Mouse (Mus musculus) intestine, embryonic 14.5 days (tissue): Measurements from ENCODE around the gene Tmed4. TPM values are rescaled to one million over a fixed set of nuclear protein-coding genes. Genes with fewer than 3 reads are reported as not detected.

Experiments
- ATAC-seq: fragments of 200-750 bp; cut with Nextera tagmentation; replicated peaks from 2 replicates; pipeline ENCODE4 v1.8.0; 2017; ENCODE audit warnings: low read depth, moderate number of reproducible peaks, moderate TSS enrichment, moderate library complexity; ENCODE audit not compliant: low FRiP score, low TSS enrichment
- DNase-seq: peaks from one replicate; pipeline ENCODE4 v3.0.0-alpha.2; 2018; ENCODE audit warnings: low spot score
- H3K27ac ChIP-seq: fragments of 300-500 bp; sonication (generic); 2 replicates; pipeline ENCODE4 v1.5.1; 2014; ENCODE audit warnings: low read depth, mild to moderate bottlenecking, control low read depth
- H3K27me3 ChIP-seq: fragments of 300-500 bp; sonication (generic); replicated peaks from 2 replicates; pipeline ENCODE4 v1.6.1; 2014; ENCODE audit warnings: low read length, control low read depth; ENCODE audit not compliant: control insufficient read depth, insufficient read depth
- H3K36me3 ChIP-seq: fragments of 300-500 bp; sonication (generic); 2 replicates; pipeline ENCODE4 v1.6.1; 2014; ENCODE audit warnings: low read length, control low read depth; ENCODE audit not compliant: control insufficient read depth, insufficient read depth
- H3K4me1 ChIP-seq: fragments of 300-500 bp; sonication (generic); replicated peaks from 2 replicates; pipeline ENCODE4 v1.6.1; 2014; ENCODE audit warnings: low read length, control low read depth, mixed read lengths; ENCODE audit not compliant: control insufficient read depth, insufficient read depth
- H3K4me2 ChIP-seq: fragments of 300-500 bp; sonication (generic); 2 replicates; pipeline ENCODE4 v1.6.1; 2014; ENCODE audit warnings: low read length
- H3K4me3 ChIP-seq: fragments of 300-500 bp; sonication (generic); 2 replicates; pipeline ENCODE4 v1.5.1; 2014; ENCODE audit warnings: low read depth, low read length, control low read depth, mixed read lengths
- H3K9ac ChIP-seq: fragments of 300-500 bp; sonication (generic); 2 replicates; pipeline ENCODE4 v1.6.1; 2014; ENCODE audit warnings: mild to moderate bottlenecking, low read length
- H3K9me3 ChIP-seq: fragments of 300-500 bp; sonication (generic); 2 replicates; pipeline ENCODE4 v1.6.1; 2016; ENCODE audit warnings: low read length, control low read depth; ENCODE audit not compliant: control insufficient read depth
- WGBS: fragments of 180-500 bp; shearing (Covaris S2); extraction: QIAGEN DNeasy Blood & Tissue Kit; methylation state at CpG from one replicate; pipeline ENCODE4 v1.1.7; 2014; 5-methylcytosine and 5-hydroxymethylcytosine counted together
- polyA plus RNA-seq: library from polyadenylated mRNA; unstranded; fragments of >200 nt; fragmentation: Nextera tagmentation; extraction: Ambion mirVana; gene quantifications from 2 replicates; pipeline ENCODE4 v1.2.1, GENCODE M21; 2014

The Tmed4 gene
- polyA plus RNA-seq, 1 experiment from 2014 or later, result 113 TPM

DNA sequence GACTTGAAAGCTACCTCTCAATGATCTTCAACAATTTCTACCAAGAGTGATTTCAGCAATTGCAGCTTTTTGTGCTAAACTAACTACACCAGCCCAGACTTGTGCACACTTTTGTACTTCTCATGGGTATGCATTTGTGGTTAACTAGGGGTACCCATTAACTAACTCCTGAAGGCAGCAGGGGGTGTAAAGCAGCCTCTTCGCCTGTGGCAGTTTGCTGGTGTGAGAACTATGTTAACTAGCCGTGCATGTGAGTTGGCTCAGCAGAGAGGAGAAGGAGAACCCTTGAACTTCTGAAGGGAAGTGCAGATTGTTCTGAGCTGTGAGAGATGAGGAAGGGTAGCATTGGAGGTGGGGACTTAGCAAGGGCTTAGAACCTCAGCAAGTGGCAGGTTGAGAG lies 28.1 kb upstream of the Tmed4 start:
- DNase-seq (no peak), ATAC-seq (no peak)
- Histone ChIP-seq H3K4me3 (no peak overlapping the region), H3K4me1 (no peaks in the 10 kb centered on the region), H3K4me2 (no peak overlapping the region), H3K27me3 (no peaks in the 10 kb centered on the region), H3K36me3 (peaks cover 54% of the 10 kb centered on the region), H3K9me3 (no peaks in the 10 kb centered on the region), H3K27ac (no peak overlapping the region), H3K9ac (no peak overlapping the region)
- 84% methylated on average over 2 of the region's 2 CpGs for WGBS

DNA sequence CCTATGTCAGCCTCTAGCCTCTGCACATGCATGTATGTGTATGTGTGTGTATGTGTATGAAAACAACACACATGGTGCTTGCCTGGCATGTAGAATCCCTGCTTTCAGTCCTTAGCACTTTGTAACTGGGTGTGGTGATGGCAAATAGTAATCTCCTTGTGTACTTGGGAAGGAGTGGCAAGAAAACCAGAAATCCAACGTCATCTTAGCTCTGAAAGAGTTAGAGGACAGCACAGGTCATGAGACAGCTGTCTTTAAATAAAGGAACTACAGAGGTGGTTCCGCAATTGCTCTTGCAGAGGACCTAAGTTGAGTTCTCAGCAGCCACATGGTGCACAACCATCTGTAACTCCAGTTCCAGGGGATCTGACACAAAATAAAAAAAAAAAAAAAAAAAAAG lies 24.8 kb upstream of the Tmed4 start:
- WGBS, result 68% methylated on average over 2 of the region's 2 CpGs
- H3K9me3 ChIP-seq, result no peaks in the 10 kb centered on the region
- ATAC-seq (no peak), DNase-seq (no peak)
- no peak overlapping the region for H3K27ac ChIP-seq
- no peak overlapping the region for H3K4me3 ChIP-seq
- H3K9ac ChIP-seq, result no peak overlapping the region
- H3K4me1 ChIP-seq, result no peaks in the 10 kb centered on the region
- H3K36me3 ChIP-seq, result peaks cover 48% of the 10 kb centered on the region
- no peaks in the 10 kb centered on the region for H3K27me3 ChIP-seq
- no peak overlapping the region for H3K4me2 ChIP-seq

DNA sequence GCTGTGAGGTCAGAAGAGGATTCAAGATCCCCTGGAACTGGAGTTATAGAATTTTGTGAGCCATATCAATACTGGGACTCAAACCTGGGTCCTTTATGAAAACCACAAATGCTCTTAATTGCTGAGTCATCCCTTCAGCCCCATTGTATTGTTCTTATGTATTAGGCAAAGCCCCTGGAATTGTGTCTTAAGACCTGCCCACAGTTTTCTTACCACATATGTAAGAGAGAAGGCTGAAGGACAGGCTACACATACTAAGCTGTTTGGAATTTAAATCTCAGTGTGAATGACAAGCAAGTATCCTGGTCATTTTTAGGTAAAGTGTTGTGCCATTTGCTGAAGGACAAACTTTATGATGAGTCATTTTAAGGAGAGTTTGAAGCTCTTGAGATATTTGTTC lies 21.4 kb upstream of the Tmed4 start:
- Histone ChIP-seq H3K9ac (no peak overlapping the region), H3K4me1 (peaks cover 6% of the 10 kb centered on the region; the same call in 1 of the 2 replicates), H3K36me3 (peaks cover 33% of the 10 kb centered on the region), H3K27ac (no peak overlapping the region), H3K4me2 (no peak overlapping the region), H3K27me3 (no peaks in the 10 kb centered on the region), H3K4me3 (no peak overlapping the region), H3K9me3 (no peaks in the 10 kb centered on the region)
- no peak for DNase-seq
- no peak for ATAC-seq

DNA sequence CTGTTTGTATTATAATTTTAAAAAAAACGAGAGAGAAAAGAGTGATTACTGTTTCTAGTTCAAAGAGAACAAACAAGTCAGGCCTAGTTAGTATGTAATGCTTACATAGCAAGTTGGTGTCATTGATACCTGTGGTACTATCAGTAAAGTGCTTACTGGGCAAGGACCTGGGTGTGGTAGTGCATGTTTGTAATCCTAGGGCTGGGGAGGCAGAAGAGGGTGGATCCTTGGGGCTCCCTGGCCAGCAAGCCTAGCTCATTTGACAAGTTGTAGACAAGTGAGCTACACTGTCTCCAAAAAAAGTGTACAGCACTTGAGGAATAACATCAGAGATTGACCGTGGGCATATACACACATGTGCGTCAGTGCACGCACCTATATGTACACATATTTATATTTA lies 20.0 kb upstream of the Tmed4 start:
- no peak overlapping the region for H3K4me3 ChIP-seq
- H3K9me3 ChIP-seq, result no peaks in the 10 kb centered on the region
- WGBS, result 92% methylated on average over 4 of the region's 4 CpGs
- no peak for DNase-seq
- no peak for ATAC-seq
- no peak overlapping the region for H3K9ac ChIP-seq
- H3K36me3 ChIP-seq, result peaks cover 28% of the 10 kb centered on the region
- H3K4me2 ChIP-seq, result no peak overlapping the region
- H3K27ac ChIP-seq, result no peak overlapping the region
- H3K27me3 ChIP-seq, result no peaks in the 10 kb centered on the region
- H3K4me1 ChIP-seq, result peaks cover 6% of the 10 kb centered on the region; the same call in 1 of the 2 replicates

DNA sequence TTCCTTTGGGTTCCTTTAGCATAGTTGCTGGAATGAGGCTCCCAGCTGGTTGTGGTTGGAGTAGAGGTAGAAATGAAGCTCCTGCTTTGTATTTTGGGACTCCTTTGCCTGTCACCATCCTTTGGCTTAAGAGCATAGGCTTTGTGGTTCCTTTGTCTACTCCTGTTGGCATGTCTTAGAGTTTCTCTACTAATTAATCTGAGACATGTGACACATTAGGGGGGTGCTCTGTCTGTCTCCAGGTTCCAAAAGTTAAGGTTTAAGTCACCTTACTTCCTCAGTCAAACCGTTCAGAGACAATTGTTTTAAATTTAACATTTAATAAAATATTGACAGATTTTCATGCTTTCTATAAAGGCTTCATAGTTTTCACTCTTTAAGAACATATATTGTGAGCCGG lies 18.9 kb upstream of the Tmed4 start:
- no peak overlapping the region for H3K4me3 ChIP-seq
- H3K9me3 ChIP-seq, result no peaks in the 10 kb centered on the region
- 92% methylated on average over 2 of the region's 2 CpGs for WGBS
- ATAC-seq (no peak), DNase-seq (no peak)
- H3K36me3 ChIP-seq, result peaks cover 19% of the 10 kb centered on the region
- H3K4me2 ChIP-seq, result no peak overlapping the region
- no peaks in the 10 kb centered on the region for H3K27me3 ChIP-seq
- H3K4me1 ChIP-seq, result peaks cover 6% of the 10 kb centered on the region; the same call in 1 of the 2 replicates
- H3K27ac ChIP-seq, result no peak overlapping the region
- H3K9ac ChIP-seq, result no peak overlapping the region

DNA sequence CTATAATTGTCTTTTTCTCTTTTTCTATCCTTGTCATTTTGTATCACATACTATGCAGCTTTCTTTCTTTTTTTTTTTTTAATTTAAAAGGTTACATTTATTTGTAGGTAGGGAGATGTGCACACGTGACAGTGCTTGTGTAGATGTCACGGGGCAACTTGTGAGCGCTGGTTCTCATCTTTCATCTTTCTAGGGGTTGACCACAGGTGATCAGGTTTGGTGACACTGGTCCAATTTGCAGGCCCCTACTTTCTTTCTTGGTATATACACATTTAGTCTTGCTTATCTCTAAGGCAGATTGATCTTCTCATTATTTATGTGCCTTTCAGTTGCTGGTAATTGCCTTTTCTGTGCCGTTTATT lies 18.3 kb upstream of the Tmed4 start:
- no peaks in the 10 kb centered on the region for H3K9me3 ChIP-seq
- peak overlapping the region; percentile 89; the same call in 1 of the 2 replicates for H3K4me3 ChIP-seq
- no peak for ATAC-seq
- 91% methylated on average over 4 of the region's 4 CpGs for WGBS
- DNase-seq, result no peak
- H3K4me1 ChIP-seq, result peaks cover 6% of the 10 kb centered on the region; the same call in 1 of the 2 replicates
- no peaks in the 10 kb centered on the region for H3K27me3 ChIP-seq
- peak overlapping the region; percentile 62 for H3K4me2 ChIP-seq
- H3K9ac ChIP-seq, result no peak overlapping the region
- H3K27ac ChIP-seq, result no peak overlapping the region
- H3K36me3 ChIP-seq, result peaks cover 12% of the 10 kb centered on the region

DNA sequence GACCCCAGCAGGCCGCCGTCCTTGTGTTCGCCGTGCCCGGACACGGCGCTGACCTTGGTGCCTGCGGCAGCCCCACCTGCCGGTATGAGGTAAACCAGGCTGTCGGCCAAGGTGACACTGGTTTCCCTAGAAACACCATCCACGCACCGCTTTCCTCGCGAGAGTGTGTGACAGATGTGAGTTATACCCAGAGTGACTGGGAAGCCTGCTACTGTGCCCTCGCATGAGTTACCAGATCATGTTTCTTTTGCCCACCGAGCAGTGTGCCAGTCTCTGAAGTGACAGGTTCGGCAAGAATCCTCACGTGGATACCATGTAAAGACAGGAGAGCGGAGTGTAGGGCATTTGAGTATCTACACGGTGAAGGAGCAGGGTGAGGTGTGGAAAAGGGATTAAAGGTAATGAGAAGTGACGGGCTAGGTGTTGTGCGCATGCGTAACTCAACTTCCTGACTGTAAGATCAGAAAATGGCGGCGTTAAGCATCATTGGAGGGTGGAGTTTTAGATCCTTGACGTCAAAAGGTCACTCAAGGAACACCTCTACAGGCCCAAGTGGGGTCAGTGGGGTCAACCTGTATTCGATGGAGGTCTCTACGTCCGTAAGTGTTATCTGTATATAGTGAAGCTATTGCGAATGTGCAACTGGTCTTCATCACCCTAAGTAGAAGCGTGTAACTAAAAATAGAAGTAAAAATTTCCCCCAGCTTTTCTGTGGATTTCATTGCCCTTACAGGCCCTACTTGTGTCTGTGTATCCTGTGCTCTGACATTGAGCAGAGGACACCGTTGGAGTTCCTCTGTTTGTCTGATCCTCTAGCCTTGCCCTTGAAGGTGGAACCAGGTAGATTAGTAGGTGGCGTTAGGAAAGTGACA lies 17.7 kb upstream of the Tmed4 start:
- Histone ChIP-seq H3K36me3 (peaks cover 6% of the 10 kb centered on the region), H3K4me3 (peak overlapping the region; percentile 89), H3K27me3 (no peaks in the 10 kb centered on the region), H3K4me2 (peak overlapping the region; percentile 62), H3K27ac (peak overlapping the region; percentile 84), H3K9ac (peak overlapping the region; percentile 64), H3K9me3 (no peaks in the 10 kb centered on the region), H3K4me1 (peaks cover 6% of the 10 kb centered on the region; the same call in 1 of the 2 replicates)
- peak; percentile 18 for ATAC-seq
- DNase-seq, result peak; percentile 91
- WGBS, result 13% methylated on average over 33 of the region's 33 CpGs

DNA sequence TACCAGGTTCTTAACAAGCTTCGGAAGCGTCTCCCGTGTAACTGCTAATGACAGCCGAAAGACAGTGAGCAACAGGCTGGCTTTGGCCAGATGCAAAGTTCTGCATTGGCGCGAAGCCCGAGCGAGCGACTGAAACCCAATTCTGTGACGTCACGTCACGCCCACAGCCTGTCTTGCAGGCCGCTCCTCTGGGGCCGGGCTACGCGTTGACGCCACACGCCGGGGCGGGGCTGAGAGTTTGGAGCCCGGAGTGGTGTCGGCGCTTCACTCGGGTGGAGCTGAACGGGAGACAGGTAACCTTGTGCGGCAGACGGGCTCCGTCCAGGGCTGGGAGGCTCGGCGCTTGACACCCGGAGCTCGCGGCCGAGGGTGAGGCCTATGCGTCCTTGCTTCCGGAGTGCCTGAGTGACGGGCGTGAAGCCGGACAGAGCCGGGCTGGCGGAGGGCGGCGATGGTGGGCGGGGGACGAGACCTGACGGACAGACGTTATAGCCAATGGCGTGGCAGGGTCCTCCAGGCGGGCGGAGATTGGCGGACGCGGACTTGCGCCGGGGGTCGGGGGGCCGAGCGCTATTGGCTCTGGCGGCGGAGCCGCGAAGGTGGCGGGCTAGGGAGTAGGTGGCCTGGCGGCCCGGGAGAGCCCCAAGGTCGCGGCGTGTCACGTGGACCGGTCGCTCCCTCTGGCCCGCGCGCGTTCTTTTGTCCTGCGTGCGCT lies 16.9 kb upstream of the Tmed4 start, which contains the start of gene Ogdh:
Gene Ogdh, plus strand, starts transcription at position 233 of the 715 bp plus-strand sequence.
- DNase-seq (peak; percentile 100), ATAC-seq (peak; percentile 98)
- H3K4me1 ChIP-seq, result peaks cover 6% of the 10 kb centered on the region; the same call in 1 of the 2 replicates
- H3K9me3 ChIP-seq, result no peaks in the 10 kb centered on the region
- H3K9ac ChIP-seq, result peak within 1 kb of the TSS; percentile 64
- H3K4me3 ChIP-seq, result peak within 1 kb of the TSS; percentile 89
- no peaks in the 10 kb centered on the region for H3K36me3 ChIP-seq
- 0% methylated on average over 68 of the region's 77 CpGs for WGBS
- peak within 1 kb of the TSS; percentile 84 for H3K27ac ChIP-seq
- H3K27me3 ChIP-seq, result no peaks in the 10 kb centered on the region
- peak within 1 kb of the TSS; percentile 62 for H3K4me2 ChIP-seq
